Mouse (Mus musculus) CH12.LX (cell line): Measurements from ENCODE around the gene Akap3.

ENCODE experiments used
- CTCF ChIP-seq, 2 experiments: IDR thresholded peaks in 1 of 2; conservative IDR thresholded peaks in 1 of 2; 2 replicates each; pipeline ENCODE4 v1.5.1; 2011 to 2012; ENCODE audit warnings: low read depth in 2 of 2, low read length in 2 of 2, improper control_type of control experiment in 1 of 2, inconsistent platforms in 1 of 2, mild to moderate bottlenecking in 1 of 2, moderate library complexity in 1 of 2
- MAX ChIP-seq: IDR thresholded peaks from 2 replicates; pipeline ENCODE4 v1.6.1; 2011; ENCODE audit warnings: low read length, improper control_type of control experiment

DNA sequence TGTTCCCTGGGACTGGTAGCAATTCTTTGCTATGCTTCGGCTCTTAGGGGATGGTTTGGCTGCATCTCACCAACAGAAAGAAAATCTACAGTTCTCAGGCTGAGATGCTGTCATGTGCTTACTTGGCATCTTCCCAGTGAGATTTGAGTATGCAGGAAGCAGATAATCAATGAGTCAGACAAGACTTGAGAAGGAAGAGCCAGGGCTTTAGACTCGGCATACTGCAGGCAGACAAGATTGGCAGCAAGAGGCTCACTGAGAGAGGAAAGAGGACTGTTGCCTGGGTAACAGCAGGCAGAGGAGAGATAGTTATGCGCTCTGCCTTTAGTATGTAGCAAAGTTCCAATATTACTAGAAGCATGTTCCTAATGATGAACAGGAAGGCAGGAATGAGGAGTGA is 29.8 kb upstream of the Akap3 start:
- no peak for TF ChIP-seq MAX
- TF ChIP-seq CTCF (conservative IDR thresholded peaks at IDR 0.05 in 1 of 2, IDR thresholded peaks at IDR 0.05 in 1 of 2; ENCODE audit: low read depth in 2 of 2, low read length in 2 of 2), result no peak
